Mouse (Mus musculus): ENCODE data around the gene Clybl.

Clybl gene

DNA sequence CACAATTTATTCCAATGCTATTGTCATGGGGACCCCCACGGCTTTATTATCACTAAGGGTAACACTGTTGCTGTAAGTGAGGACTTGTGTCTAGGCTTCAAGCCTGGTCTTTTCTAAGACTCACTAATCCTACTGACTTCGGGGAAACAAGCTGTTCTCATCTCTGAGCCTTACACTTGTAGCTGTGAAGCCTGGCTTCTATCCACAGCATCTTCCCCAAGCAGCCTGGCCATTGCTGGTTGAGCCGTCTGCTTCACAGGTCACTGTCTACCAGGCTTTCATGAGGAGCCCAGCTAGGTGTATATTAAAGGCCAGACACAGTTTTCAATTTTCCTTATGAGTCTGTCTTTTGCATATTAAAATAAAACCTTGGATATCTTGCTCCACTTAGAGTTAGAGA, 177.1 kb downstream of the Clybl start:
- DNase-seq (ENCODE audit: low read depth, low spot score): no peak

DNA sequence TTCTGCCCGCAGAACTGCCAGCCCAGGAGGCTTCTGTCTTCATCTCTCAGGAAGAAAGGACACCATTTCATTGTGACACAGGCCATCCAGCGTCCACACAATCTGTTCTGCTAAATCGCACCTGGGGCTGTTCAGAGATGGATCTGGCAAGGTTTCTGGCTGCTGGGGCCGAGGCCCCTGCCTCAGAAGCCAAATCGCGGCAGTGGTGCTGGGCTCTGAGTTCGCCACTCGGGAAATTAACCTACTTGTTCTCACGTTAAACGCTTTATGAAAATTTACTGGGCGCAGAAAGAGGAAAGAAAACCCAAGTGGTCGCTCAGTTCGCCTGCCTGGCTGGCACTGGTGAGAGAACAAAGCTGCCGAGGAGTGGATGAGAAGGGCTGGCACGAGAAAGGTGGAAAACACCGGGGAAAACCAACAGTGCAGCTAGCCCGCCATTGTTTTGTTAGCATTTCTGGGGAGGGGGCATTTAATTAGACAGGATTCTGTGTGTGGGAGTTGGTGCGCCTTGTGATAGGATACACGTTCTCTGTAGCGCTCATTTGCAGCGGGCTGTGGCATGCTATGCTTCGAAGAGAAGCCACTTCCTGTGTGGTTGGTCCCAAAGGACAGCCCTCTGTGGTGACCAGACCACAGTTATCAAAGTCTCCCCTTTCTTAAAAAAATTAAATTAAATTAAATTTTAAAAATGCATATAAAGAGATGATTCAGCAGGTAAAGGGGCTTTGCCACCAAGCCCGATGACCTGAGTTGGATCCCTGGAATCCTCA, 177.8 kb downstream of the Clybl start:
- DNase-seq (ENCODE audit: low read depth, low spot score): no peak

DNA sequence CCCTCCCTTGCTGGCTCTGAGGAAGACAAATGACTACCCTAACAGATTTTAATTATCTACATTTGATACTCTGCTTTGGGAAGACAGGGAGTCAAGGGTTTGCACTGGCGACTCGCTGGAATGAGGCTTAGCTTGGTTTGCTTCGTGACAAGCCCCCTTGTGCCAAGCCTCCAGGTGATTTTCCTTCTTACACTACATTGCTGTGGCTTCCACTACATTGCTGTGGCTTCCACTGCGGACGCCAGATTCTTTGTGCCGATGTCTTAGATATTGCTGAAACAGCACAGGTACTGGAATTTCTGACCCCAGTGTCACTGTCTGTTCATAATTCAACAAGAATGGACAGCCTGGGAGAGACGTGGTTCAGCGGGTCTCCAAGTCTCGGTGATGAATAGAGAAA, 180.3 kb downstream of the Clybl start:
- no peak for DNase-seq (ENCODE audit: low read depth, low spot score)

DNA sequence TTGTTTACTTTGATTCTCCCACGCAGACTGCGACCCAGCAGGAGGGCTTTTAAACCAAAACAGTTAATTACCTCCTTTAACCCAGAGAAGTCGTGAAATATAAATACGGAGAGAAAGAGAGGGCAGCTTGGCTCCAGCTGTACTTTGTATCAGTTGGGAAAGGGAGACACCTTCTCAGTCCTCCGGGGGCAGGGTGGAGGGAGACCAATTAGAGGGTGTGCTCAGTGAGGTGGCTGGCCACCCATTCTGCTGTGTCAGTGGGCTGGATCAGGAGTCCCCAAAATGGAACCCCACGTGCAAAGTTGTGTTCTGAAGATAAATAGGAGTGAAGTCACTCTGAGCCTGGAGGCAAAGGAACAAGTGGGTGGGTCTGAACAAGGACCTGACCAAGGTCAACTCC, 181.7 kb downstream of the Clybl start:
- DNase-seq (ENCODE audit: low read depth, low spot score): peak; percentile 15

DNA sequence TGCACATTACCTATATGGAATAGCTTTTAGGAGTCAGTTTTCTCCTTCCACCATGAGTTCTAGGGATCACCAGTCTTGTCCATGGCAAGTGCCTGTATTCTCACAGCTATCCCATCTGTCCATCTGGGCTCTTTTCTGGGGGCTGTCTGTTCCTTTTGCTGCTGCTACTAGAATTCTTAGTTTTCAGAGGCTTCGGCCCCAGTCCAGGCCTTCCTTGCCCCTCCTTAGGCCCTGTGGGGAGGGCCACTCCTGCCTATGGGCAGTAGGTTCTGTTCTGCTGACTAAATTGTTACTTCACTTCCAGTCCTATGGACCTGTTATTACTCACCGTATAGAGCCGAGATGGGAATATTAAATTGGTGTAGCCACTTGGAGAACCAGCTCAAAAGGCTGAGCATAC, 182.5 kb downstream of the Clybl start:
- no peak for DNase-seq (ENCODE audit: low read depth, low spot score)

DNA sequence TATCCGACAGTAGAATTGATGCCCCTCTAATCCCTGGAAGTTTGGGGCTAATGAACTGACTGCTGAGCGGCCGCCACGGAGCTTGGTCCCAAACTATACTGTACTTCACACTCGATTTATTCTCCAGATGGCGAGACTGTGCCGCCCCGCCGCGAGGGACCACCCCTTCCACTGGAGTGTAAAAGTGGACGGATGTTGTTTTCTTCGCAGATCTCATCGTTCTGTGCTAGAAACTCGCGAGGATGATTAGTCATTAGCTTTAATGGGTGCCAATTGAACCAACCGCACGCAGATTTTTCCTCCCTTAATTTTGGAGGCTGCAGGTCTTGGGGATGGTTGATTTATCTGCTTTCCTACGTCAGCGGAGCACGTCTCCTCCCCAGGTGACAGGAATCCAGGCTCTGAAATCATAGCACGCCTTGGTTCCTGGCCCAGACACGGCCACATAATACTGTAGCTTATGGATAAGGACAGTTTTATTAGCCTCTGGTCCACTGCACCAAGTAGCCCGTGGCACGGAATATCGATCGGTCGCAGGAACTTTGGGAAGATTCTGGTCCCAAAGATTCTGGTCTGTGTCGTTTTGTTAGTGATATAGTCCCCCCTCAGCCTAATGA, 185.9 kb downstream of the Clybl start:
- no peak for DNase-seq (ENCODE audit: low read depth, low spot score)

DNA sequence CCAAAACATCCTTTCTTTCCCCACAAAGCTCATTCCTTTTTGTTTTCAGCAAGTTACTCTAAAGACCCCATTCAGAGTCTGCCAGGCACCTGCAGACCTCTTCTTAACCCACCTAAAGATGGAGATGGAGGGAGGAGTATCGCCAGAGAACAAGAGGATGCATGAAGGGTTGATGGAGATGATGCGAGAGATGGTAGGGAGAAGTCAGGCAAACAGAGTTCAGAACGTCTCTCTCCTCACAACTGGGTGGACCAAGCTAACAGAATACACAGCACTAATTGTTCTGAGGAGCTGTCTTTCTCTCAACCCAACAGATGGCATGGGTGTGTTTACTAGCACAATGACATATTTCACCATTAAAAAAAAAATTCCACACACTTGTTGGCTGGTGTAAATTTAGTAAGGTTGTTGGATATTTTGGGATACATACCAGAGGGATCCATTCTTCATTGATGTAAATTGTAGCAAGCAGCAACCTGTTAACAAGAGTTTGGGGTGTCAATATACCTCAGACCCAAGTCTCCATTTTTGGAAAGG, 186.4 kb downstream of the Clybl start:
- DNase-seq (ENCODE audit: low read depth, low spot score): no peak

DNA sequence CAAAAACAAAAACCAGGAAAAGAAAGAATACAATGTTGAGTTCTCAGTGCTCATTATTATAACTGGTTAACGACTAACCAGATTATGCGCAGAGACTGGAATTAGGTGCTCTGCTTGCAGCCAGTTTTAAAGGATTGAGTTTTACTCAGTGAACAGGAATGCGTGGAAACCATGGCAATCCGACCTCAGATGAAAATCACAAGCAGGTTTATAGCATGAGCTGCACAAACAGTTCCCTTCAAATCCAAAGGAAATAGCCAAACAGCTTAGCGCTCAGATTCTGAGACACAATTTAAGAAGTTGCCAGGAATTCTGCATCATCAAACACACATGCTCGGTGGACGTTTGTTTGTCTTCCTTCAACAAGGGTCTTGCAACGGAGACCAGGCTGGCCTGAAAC, 187.0 kb downstream of the Clybl start:
- no peak for DNase-seq (ENCODE audit: low read depth, low spot score)

DNA sequence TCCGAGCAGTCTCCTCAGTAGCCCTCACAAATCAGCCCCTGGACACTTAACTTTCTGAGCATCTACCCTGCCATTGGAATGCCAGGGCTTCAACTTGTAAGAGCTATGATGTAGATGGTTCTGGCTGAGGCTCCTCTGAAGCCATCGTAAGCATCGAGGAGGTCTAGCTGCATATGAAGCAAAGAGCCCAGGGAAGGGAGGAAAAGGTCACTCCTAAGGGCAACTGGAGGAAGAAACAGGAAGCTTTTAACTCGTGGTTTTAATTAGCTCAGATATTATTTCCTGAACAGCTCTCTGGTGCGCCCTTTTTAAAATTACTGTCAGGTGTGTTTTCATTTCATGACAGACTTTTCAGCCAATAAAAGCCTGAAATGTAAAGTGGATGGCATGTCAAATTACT, 190.5 kb downstream of the Clybl start:
- no peak for DNase-seq (ENCODE audit: low read depth, low spot score)

DNA sequence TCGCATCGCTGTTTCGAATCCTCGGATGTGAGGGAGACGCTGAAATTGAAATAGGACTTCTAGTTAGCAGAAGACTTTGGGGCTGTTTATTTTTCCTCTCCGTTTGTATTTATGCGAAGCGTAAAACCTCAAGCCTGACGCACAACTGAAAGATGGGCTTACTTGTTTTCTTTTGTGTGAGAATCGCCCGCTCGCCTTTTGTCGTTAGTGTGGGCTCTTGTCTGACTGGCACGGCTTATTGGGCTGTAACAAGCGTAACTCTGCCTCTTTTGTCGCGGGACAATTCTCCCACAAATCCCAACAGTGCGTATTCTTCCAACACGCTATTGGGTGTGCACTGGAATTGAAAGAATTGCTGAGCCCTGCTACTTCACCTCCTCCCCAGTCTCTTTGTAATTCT, 192.0 kb downstream of the Clybl start:
- no peak for DNase-seq (ENCODE audit: low read depth, low spot score)

DNA sequence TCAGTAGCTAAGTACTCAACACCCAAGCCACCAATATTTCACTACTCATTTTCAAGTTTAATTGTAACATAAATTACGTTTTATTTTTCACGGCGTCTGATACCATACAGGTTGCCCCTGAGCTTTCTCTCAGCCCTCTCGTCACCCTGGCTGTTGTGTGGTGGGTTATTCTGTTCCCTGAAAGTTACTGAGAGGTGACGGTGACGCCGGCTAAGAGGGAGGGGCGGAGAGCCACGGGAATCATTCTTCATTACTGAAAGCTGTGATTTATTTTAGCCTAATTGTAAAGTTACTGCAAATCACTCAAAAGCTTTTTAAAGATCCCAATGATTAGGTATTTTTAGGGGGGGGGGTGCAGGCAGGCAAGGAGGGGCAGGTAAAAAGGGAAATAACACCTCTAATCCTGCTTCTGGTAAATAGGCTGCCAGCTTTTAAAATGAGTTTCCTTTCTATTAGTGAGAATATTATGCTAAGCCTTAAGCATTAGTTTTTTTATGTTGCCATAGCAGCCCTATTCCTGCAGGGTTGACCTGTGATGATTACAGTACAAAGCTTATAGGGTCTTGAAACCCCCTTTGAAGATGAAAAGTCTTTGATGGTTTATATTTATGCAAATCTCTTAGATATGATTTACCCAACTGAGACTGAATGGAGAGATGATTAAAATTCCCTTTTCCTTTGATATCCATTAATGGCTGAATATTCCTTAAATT, 192.9 kb downstream of the Clybl start:
- DNase-seq (ENCODE audit: low read depth, low spot score): no peak

DNA sequence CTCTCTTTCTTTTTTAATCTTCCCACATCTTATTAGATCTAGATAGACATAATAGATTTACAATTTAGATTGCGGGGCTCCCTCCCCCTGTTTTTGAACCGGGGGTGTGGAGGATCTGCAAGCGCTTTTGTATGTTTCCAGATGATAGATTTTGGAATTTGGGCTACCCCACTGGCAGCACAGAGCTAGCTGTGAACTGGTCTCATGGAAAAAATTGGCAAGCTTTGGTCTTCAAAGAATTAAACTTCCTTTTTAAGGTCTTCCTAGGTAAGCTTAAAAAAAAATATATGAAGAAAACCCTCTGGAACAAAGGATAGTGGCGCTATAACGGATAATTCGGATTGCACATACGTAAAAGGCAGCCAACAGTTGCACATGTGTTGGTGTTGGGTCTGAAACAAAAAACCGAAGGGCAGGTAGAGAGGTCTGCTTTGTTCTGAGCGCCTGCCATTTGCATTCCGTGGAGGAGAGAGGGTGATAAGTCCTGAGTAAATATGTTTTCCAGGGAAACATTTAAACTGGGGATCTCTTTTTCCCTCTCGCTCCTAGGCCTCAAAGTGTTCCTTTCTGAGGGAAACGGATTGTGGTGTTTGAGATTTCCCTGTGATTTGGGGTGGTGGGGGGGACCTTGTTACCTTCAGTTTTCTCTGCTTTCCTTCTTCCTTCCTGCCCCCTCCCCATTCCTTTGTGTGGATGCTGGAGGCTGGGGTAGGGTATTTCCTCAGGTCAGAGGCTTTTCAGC, 193.7 kb downstream of the Clybl start:
- DNase-seq (ENCODE audit: low read depth, low spot score): no peak

DNA sequence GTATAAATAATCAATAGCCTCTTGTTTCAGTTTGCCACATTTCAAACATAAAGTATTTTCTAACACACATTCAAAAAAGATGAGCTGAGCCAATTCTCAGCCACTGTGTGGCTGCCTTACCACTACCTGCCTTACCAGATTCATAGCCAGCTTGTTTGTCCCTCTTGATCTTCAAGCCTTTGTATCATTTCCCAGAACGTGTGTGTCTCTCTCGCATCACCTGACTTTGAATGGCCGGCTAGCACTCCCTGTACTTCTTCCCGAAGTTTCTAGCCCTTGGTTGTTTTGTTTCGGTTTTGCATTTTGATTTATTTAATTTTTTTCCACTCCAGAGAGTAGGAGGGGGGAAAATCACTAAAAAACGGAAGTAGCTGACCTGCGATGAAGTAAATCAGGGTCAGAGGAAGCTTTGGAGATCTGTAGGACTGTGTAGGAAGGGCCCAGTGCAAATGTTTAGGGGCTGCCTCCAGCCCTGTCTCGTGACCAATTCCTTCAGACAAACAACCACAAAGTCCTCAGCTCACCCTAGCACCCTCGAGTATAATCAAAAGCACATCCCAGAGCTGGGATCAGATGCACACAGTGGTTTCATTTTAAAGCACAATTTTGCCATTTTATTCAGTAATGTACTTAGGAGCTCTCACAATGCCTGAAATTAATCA, 195.1 kb downstream of the Clybl start:
- no peak for DNase-seq (ENCODE audit: low read depth, low spot score)

DNA sequence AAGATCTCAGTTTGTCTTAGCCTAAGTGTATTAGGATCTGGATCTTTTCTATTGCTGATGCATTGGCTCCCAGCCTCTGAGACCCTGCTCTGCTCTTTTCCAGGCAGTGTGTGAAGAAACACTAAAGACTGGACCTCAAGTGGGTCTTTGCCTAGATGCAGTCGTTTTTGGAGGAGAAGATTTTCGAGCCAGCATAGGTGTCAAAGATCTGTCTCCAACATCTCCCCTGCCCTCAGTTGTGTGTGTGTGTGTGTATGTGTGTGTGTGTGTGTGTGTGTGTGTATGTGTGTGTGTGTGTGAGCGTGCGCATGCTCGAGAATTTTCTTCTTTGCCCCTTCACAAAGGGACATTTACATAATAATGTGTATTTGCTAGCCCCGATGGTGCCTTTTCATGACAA, 196.2 kb downstream of the Clybl start:
- DNase-seq (ENCODE audit: low read depth, low spot score): no peak

DNA sequence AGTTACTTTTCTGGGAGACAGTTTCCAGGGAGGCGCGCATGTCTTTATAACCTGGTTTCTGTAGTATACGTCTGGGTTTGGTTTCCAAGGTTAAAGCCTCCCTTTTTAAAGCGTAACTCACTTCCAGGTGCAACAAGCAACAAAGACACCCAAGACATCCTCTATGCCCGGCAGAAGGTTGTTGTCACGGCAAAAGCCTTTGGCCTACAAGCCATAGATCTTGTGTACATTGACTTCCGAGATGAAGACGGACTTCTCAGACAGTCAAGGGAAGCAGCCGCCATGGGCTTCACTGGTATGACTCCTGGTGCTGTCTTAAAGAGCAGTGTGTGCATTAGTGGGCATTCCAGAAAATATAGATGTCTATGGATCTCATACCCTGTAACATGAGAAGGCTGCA, 197.6 kb downstream of the Clybl start:
- DNase-seq (ENCODE audit: low read depth, low spot score): no peak

DNA sequence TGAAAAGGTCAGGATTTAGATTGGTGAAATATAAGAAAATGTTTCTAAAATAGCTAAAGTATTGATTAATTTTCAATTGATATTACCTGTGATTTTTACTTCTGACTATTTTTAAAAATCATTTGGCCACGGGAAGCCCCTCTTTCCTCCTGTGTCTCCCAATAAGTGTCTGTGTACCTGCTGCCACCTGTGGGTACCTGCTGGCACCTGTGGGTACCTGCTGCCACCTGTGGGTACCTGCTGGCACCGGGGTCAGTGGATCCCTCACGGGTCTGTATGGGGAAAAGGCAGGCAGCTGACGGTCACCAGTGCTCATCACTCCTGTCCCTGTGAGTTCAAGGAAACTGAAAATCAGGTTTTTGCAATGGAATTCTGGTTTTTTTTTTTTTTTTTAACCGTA, 198.5 kb downstream of the Clybl start:
- DNase-seq (ENCODE audit: low read depth, low spot score): no peak

DNA sequence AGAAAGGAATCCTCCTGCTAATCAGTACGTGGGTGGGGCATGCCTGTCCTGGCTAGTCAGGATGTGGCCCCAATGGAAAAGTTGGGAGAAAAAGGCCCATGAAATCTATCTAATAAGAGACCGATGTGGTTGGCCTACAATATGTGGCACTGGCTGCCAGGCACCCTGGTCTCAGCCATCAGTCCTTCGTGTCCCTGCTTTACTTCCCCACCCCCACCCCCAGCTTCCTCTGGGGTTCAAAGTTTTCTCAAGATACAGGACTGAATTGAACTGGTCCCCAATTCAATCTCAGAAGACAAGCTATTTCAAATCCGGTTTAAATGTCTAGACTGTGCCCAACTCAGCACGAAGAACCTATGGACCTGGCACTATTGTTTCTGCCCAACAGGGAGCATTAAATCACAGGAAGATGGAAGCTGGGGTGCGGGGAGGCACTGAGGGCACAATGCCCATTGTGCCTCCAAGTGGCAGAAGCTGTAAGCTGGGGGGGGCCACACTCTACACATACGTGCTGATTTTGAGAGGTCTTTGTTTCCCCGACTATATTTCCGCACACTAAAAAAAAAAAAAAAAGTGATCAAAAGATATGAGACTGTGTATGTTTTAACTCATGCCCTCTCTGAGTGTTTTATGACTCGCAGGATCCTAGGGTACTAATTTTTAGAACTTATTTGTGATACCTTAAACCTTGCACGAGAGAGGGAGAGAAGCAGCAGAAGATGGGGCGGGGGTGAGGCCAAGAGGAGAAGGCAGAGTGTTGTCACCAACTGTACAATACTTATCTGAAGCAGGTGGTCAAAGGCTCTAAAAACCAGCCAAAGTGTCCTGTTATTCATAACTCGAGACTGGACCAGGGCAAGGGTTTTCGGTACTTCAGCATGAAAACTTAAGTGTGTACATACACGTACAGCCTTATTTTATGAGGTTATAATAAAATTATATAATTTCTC, 199.7 kb downstream of the Clybl start:
- DNase-seq (ENCODE audit: low read depth, low spot score): no peak

DNA sequence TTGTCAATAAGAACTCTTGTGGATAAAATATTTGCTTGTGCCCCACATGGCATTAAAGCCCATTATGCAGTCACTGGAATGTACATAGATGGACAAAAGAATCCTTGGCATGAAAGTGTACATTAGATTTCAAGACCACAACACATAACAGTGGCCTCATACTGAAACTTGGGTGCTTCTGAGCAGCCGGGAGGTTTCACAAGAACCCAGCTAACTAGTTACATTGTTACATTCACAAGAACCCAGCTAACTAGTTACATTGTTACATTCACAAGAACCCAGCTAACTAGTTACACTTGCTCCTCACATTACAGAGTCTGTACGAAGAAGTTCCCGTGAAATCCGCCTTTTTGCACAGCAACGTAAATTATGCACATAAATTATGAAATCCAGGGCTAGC, 200.8 kb downstream of the Clybl start:
- no peak for DNase-seq (ENCODE audit: low read depth, low spot score)

DNA sequence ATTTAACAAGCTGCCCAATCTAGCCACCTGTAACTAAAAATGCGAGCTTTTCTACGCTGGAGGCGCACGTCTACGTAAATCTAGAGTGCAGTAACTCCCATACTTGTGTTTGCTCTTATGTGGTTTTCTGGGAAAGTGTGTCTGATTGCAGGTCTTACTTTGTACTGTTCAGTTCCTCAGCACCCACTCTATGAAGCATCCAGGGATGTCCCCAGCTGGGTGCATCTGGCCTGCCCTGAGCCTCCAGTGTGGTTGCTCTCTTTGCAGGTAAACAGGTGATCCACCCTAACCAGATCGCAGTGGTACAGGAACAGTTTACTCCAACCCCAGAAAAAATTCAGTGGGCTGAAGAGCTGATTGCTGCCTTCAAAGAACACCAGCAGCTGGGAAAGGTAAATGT, 202.4 kb downstream of the Clybl start:
- no peak for DNase-seq (ENCODE audit: low read depth, low spot score)

All from ES-CJ7 (cell line).